Mouse (Mus musculus) liver, postnatal 0 days (tissue): ENCODE data around the gene Kprp.

Experiments
- CTCF ChIP-seq: sonication (generic); IDR thresholded peaks from 2 replicates; pipeline ENCODE4 v1.5.1; 2016; ENCODE audit warnings: antibody characterized with exemption, low read depth
- EP300 ChIP-seq: IDR thresholded peaks from 2 replicates; pipeline ENCODE4 v1.6.1; 2016; ENCODE audit warnings: antibody characterized with exemption, low read depth, mild to moderate bottlenecking

GRCm38 (mm10) chr3:92827108-92827507 is at the start of gene Kprp:
- TF ChIP-seq CTCF, result no peak
- TF ChIP-seq EP300, result no peak
